Mouse (Mus musculus): Measurements from ENCODE around the gene Cdh4.
A peak's percentile ranks its signal among the peaks of the same experiment; 100 is the strongest.

The Cdh4 gene

DNA sequence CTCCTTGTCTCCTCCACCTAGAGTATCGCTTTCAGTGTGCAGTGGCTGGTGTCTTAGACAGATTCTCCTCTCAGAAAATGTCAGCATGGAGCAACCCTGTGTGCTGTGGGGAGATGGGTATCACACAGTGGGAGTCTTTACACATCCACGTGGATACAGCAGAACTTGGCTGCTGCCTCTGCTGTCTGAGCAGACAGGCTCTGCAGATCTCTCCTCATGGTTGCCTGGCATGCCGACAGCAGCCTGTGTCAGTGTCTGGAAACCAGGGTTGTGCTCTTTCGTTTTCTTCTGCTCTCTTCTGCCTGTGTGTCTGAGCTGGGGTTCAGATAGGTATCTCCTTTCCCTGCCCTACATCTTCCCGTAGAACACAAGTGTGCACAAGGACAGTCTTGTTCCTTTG, 237.6 kb downstream of the Cdh4 start:
- DNase-seq (ENCODE audit: low read depth, low spot score) = no peak

DNA sequence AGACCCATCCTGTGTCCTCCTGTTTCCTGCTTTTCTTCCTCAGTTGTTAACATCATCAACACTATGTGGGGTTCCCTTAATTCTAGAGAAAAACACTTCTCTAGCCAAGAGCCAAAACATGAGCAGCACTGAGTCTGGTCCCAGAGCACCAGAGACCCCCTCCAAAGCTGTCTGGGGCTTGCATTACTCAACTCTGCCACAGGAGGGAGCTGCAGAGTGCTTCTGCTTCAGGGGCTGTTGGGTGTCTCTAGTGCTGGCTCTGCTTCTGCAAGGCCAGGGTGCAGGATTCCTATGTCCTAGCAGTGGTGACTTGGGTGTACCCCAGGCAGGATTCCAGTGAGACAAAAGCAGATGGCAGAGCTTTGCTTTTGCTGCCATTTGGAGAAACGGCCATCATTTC, 239.2 kb downstream of the Cdh4 start:
- peak; percentile 57 for DNase-seq (ENCODE audit: low read depth, low spot score)

DNA sequence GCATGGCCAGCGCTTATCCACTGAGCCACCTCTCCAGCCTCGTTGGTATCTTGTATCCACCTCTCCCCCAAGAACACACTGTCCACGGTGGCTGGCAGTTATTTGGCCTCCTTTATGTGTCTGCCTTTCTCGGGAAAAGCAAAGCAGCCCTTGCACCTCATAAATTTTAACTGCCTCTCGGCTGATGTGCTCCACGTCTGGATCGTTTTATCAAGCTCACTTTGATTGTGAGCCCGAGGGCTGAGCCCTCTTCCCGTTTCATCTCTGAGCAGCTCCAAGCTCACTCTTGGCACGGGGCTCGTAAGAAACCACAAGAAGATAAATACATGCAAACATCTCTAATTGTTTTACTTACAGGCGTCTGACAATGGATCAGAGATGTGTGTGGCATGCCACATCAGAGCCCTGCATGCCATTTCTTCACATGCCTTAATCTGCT, 245.0 kb downstream of the Cdh4 start:
- no peak for DNase-seq (ENCODE audit: low read depth, low spot score)

DNA sequence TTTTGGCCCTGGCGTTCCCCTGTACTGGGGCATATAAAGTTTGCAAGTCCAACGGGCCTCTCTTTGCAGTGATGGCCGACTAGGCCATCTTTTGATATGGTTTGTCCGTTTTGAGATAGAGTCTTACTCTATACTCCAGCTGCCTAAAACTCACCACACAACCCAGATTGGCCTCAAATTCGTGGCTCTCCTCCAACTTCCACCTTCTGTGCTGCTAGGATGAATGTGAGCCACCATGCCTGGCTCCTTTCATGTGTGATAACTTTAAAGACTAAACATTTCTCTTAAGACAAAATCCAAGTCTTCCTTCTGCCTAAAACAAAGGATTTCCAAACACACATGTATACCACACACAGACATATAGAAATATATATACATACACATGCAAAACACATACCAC, 246.7 kb downstream of the Cdh4 start:
- no peak for DNase-seq (ENCODE audit: low read depth, low spot score)

DNA sequence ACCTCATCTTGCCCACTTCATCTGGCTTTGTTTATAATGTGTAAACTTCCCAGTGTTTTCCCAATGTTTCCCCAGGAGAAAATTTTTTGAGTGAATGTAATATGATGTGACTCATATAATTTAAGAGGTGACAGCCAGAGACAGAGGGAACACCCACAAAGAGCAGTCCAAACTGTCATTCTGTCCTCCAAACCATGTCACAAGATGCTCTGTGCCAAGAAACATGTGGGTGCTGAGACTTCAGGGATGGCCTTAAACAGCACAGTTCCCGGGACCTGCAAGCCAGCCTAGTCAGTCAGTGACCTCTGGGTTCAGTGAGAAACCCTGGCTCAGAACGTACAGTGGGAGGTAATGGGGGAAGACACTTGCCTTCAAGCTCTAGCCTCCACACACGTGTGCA, 247.5 kb downstream of the Cdh4 start:
- DNase-seq (ENCODE audit: low read depth, low spot score) = no peak

DNA sequence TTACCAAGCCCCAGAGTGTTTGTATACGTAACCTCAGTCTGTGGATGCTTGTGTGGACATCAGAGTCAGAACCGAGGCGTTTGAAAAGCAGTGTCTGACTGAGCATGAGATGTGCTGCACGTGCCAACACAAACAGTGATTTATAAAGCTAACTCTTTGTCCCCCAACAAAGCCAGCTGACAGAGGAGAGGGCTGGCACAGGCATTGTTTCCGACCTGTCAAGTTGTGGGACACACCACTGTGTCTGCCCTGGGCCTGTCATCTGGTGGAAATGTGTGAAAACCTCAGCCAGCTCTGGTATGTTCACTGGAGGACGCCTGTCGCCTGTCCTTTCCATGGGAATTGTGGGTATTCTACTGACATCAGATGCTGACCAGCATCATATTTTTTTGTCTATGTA, 248.3 kb downstream of the Cdh4 start:
- DNase-seq (ENCODE audit: low read depth, low spot score) = no peak

DNA sequence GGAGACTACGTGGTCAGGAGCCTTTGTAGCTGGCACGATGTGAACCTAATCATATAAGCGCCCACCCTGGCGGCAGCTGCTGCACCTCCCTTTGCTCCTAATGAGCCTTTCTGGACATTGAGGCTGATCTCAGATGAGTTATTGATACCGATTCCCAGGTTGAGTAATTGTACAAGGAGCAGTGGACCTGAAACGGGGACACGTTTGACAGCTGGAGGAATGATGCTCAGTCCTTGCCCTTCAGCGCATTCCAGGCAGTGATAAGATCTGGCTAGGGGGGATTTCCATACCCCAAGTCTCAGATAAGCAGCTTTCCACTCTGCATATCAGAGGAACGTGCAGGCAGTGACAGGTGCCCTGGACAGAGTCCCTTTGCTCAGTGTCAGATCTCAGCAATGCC, 252.7 kb downstream of the Cdh4 start:
- DNase-seq (ENCODE audit: low read depth, low spot score) = no peak

DNA sequence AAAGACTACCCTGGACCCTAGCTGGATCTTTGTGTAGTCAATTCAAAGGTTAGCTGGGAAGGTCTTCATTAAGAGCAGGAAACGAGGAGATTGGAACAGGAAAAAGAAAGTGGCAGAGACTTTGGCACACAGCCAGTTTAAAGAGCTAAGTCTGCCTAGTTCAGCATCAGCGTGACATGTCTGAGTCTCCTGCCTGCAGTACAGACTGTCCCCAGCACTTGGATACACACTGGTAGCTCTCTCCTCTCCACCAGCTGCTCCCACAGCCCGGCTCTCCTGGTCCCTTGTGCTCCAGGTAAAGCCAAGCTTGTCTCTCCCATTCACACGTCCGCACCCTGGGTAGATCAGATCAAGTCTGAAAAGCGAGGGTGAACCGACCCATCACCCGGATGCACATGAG, 255.4 kb downstream of the Cdh4 start:
- DNase-seq (ENCODE audit: low read depth, low spot score) = no peak

DNA sequence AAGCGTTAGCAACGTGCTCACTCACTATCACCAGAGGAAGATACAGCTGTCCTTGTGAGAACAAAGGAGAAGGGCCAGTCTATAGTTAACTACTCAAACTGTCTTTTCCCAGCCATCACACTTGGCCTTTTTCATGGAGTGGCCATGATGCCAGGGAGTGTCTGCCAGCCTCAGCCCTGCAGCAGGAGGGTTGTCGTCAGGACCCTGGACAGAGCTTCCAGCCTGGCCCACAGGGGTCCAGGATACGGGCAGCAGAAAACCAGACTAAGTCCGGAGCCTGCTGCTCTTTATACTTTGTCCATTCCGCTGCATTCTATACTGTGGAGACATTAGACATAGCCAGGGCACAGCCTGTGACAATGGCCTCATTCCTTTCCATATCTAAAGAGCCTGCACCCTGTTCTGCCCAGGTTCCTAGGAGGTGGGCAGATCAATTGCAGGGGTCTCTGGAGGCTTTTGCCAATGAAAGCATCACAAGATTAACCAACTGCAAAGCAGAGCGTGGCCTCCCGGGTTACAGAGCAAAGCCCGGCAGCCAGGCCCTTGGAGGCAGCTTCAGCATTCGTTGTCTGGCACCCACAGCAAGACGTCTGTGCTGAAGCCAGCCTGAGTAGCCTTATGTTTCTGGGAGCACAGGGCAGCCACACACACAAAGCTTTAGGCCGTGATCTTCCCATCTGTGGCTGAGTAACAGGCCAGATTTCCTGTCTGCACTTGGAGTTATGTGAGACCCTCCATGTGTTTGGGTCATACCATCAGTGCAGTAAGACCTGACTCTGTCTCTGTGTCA, 256.2 kb downstream of the Cdh4 start:
- peak; percentile 12 for DNase-seq (ENCODE audit: low read depth, low spot score)

DNA sequence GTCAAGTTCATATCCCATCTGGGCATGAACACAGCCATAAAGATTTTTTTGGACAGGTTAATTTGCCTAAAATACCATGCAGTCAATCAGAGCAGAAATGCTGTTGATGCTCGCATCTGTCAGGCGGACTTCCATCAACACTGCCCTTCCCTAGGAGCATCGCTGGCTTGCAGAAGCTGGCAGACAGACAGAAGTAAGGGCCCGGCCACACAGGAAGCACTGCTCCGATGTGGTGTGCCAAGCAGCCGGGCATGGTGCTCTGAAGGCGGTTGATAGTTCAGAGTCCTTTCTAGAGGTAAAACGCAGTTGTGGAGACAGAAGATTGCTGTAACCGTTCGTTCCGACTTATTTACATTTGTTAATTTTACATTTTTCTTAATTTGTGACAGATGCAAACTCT, 262.8 kb downstream of the Cdh4 start:
- no peak for DNase-seq (ENCODE audit: low read depth, low spot score)

DNA sequence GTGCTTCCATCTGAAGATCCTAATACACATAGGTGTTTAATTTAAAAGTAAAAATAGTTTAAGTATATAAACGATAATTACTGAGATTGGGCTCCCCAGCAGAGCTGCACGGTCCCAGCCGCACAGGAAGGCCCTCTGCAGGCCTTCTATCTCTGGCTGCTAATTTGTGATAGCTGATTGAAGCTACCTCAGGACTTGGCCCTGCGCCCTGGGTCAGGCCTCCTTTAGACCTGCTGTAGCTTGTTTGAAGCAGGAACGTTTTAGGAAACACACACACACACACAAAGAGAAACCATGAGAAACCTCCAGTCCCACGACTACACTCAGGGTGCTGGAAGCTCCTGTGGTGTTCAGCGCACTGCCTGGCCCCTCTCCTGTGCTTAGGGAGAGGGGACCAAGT, 263.2 kb downstream of the Cdh4 start:
- no peak for DNase-seq (ENCODE audit: low read depth, low spot score)

DNA sequence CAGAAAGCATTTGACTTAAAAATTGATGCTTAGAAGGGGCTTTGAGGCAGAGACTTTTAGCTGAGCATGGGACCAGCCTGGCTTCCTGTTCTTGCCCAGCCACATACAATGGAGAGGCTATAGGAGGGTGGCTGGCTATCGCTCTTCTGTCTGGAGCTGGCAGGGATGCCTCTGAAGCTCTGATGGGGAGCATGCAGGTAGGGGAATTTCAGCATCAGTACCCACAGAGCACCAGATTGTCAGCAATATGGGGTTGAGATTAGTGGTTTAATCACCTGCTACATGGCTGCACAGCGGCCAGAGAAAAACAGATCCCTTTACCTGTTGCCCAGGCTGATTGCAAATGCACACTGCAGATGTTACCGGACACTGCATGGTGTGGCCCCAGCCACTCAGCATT, 264.4 kb downstream of the Cdh4 start:
- DNase-seq (ENCODE audit: low read depth, low spot score) = no peak

DNA sequence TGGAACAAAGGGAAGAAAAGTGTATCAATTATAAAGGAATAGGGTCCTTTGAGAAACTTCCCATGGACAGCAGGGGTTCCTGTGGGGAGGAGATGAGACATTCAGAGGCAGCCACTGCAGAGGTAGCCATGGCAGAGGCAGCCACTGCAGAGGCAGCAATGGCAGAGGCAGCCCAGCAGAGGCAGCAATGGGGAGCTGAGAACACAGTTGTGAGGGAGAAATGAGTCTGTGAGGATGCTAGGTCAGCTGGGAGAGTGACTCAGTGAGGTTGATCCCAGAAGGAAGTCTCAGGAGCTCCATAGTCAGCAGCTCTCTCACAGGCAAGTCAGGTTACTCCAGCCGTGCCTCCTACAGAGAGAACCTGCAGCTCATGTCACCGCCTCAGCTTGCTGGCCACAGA, 266.9 kb downstream of the Cdh4 start:
- no peak for DNase-seq (ENCODE audit: low read depth, low spot score)

DNA sequence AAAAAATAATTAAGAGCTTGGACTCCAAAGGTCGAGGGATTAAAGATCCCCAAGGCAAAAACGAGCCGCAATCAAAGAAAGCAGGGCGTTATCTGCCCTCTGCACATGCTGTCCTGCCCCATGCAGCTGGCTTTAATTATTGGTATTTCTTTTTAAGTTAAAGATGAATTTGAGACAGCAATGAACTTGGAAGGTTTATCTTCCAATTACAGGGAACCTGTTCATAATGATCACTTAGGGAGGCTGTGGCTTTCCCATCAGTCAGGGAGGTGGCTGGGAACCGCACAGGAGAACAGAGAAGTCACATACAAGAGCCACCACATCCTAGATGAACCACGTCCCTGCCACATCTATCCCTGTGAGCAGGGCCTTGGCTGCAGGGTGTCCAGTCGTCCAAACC, 270.5 kb downstream of the Cdh4 start:
- DNase-seq (ENCODE audit: low read depth, low spot score) = no peak

DNA sequence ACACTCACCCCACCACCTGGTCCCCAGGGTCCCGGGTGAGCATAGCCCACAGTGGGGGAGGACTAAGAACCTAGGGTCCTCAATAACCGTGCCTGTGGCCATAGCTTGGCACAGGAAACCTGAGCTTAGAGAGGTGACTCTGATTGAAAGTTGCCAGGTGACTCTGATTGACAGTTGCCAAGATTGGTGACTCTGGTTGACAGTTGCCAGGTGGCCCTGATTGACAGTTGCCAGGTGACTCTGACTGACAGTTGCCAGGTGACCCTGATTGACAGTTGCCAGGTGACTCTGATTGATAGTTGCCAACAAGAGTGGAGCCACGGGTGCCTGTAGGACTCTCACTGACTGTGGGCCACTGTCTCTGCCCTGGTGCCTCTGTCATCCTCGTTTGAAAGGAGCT, 271.1 kb downstream of the Cdh4 start:
- DNase-seq (ENCODE audit: low read depth, low spot score) = no peak

DNA sequence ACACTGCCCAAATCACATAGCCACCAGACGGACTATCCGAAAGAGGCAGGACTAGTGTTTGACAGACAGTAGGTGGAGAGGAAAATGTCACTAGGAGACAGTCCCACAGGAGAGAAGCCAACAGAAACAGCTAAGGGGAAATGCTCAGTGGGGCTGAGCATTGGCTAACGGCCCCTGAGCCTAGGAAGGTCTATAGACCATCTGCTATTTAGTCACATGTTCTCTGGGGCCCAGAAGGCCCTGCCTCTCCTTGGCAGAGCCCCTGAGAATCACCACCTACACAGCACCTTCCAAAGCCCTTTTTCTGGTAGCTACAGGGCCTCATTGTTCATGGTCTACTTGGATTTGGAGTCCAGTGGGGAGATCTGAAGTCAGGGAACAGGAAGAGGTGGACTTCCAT, 271.9 kb downstream of the Cdh4 start:
- DNase-seq (ENCODE audit: low read depth, low spot score) = no peak

DNA sequence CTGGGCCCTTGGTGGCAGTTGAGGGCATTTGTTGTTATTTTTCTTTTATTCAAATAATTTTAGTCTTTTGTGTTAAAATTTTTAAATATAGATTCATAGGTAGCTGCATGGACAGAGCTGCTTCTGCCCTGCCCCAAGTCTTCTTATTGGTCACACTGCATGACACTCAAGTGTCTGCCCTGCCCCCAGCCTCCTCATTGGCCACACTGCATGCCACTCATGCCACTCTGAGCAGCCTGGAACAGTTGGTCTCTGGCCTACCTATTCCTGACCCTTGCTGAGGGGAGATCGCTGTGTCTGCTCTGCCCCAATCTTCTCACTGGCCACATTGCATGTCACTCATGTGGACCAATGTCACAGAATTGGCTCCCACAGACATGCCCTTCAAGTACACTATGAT, 273.1 kb downstream of the Cdh4 start:
- no peak for DNase-seq (ENCODE audit: low read depth, low spot score)

DNA sequence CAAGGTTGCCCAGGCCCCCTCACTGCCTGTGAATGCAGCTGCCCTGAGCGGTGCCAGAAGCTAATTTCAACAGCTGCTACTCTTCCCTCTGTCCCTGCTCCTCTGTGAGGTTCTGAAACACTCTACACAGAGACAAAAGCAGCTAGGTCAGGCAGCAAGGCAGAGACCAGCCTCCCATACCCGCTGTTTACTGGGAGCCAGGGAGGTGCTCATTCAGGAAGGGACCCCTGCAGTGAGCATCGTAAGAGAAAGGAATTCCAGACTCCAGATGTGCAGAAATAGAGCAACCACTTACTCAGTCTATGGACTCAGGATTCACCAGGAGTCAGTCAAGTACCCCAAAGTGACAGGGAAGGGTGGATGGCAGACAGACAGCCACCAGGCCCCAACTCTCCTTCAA, 278.1 kb downstream of the Cdh4 start:
- DNase-seq (ENCODE audit: low read depth, low spot score) = peak; percentile 66

DNA sequence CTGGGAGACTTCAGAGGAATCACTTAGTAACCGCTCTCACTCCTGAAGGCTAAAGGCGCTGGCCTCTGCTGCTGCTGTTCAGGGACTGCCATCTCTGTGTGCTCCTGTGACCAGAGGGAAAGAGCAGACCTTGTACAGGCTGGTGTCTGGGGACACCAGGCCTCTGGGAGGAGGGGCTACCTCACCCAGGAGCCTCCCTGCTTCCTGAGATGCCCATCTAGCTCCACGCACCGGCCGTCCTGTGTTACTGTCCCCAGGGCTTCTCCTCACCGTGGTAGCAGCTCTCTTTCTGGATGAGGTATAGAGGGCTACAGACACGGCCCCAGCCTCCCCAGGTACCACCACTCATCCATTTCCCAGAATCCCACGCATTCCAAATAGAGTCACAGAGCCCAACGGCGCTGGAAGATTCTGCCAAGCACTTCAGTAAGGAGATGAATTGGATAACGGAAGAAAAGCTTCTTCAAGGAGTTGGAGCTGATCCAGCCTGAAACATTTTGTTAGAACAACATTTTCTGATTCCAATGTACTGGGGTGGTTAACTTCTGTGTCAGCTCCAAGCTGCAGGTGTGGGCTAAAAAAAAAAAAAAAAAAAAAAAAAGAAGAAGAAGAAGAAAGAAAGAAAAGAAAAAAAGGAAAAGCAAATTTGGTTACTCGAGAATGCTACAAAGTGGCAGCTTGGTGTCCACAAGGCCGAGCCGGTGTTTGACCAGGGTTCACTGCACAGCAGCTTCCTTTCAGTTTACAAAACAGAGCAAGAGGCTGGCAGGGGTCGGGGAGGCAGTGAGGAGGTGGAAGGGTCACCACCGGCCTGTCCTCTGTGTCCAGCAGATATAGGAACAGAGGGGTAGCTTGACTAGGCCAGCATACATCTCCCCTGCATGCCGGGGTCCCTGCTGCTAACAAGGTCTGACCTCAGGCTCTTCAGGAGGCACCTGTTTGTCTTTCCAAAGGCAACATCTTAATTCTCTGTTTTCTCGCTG, 279.6 kb downstream of the Cdh4 start:
- DNase-seq (ENCODE audit: low read depth, low spot score) = no peak

DNA sequence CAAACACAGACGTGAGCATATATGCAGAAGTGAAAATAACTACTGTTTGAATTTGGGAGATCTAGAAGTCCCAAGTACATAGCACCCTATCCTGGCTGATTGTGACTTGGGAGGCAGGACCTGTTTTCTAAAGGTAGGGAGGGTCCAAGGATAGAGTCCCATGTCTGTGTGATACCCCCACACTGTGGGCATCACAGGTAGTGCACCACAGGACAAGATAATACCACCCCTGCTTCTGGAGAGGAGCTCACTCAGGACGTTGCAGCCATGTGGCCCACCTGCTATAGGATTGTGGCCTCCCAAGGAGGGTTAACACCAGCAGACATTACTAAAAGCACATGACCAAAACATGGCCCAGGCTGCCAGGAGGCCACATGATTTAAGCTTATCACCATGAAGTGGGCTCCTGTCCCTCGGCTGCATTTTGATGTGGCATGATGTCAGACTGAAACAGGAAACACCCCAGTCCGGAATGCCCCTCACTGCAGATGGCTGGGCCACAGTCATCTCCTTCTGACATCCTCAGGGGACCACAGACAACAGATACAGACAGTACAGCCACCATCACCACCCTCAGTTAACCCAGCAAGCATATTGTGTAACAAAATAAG, 280.6 kb downstream of the Cdh4 start:
- peak; percentile 34 for DNase-seq (ENCODE audit: low read depth, low spot score)

DNA sequence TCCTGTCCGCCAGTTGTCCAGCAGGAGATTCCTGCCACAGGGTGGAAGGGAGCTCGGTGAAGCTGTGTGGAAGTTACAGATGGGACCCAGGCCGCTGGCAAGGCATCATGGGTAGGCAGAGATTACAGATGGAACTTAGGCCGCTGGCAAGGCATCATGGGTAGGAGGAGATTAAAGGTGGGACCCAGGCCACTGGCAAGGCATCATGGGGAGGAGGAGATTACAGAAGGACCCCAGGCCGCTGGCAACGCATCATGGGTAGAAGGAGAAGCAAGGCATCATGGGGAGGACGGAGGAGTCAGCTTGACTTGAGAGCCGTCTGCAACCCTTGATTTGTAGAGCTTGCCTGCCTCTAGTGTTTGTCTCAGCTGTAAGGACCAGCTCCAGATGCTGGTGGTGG, 281.2 kb downstream of the Cdh4 start:
- DNase-seq (ENCODE audit: low read depth, low spot score) = peak; percentile 12

DNA sequence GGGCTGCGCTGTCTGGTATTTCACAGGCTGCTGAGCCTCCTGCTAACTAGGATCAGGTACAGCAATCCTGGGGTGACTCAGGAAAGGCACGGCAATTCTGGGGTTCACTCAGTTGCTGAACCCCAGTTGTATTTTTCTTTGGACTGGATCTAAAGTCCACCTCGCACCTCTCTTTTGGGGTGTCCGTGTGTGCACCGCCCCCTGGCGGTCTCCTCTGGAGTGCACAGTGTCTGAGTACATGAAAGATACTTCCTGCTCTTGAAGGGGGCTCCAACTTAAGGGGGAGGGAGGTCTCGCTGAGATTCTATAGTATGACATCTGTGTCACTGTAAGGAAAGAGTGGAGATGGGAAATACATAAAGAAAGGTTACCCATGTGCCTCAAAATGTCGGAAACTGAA, 286.8 kb downstream of the Cdh4 start:
- DNase-seq (ENCODE audit: low read depth, low spot score) = no peak
